Mouse (Mus musculus): ENCODE measurements around the gene Nfe2.

DNA sequence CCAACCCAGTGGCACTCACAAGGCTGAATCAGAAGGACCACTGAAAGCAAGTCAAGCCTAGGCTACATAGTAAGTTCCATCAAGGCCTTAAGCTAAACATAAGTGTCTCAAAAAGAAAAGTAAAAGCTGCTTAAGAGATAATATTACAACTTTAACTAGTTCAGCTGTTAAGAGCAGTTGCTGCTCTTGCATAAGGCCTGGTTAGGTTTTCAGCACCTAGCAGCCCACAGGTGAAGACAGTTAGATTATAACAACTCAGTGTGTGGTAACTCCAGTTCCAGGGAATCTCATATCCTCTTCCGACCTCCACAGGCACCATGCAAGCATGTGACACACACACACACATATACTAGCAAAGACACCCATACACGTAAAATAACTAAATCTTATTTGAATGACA lies 30.6 kb downstream of the Nfe2 start:
- TF ChIP-seq GATA1 (IDR thresholded peaks at IDR 0.05; ENCODE audit: borderline replicate concordance, low read length) = no peak
- no peak for TF ChIP-seq FLI1 (IDR thresholded peaks at IDR 0.05; ENCODE audit: low read length)
